Mouse (Mus musculus): ENCODE measurements at regions not wholly inside any gene's neighbourhood (a gene's known extent, or its start where the extent isn't known, plus 50 kb on each side); places are given as distances from the start of the nearest gene placed in this dataset.

GRCm38 (mm10) chr2:74199550-74199949, 288.4 kb upstream of the Atp5g3 start:
- DNase-seq (ENCODE audit: low spot score): no peak

- DNase-seq (ENCODE audit: low spot score): no peak
Measured at GRCm38 (mm10) chr2:74187963-74188790, 277.1 kb upstream of the Atp5g3 start.

GRCm38 (mm10) chr2:74178106-74178505, 267.0 kb upstream of the Atp5g3 start:
- no peak for DNase-seq (ENCODE audit: low spot score)

DNA sequence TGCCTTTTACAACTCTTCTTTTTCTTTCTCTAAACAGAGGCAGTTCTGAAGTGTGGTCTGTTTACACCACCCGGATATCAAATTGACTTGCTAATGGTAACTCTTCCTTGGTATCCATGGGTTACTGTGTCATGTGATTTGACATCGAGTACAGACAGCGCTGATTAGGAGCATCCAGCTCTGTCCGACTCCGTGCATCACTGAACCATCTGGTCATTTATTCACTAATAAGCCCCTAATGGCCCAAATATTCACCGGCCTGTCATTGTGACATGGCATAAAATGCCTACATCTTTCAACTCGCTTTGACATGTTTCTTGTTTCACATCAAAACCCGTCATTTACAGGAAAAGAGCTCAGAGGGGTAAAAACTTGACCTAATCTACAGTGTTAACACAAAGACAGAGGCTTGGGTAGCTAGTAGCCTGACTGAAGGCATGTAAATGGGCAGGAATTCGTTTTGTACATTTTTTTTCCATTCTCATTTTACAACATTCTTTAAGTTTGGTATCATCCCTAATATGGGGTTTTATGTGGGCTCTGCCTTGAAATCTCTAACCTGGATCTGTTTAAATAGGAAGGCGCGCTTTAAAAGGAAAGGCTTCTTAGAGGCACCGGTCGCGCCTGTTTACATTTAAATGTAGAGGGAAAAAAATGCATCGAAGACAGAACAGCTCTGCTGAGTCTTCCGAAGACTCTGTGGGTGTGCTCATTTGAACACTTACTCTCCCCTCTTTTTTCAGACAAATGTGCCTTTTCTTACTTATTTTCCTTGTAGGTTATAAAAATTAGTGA, 257.8 kb upstream of the Atp5g3 start:
- DNase-seq (ENCODE audit: low spot score): no peak

DNA sequence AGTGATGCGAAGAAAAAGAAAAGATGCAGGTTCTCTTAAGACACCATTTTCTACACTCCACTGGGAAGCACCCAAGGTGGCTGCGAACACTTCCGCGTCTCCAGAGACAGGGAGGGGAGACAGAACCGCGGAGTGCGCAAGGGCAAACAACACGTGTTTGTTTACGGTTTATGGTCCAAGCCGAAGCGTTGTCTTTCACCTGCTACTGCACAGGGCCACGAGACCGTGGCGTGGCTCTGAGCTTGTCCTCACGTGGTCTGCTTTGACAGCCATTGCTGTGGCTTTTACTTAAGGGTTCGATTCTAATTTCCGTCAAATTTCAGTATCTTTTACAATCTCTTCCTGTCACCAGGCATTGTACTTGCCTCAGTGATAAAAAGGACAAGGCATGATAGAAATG, 257.2 kb upstream of the Atp5g3 start:
- no peak for DNase-seq (ENCODE audit: low spot score)

DNA sequence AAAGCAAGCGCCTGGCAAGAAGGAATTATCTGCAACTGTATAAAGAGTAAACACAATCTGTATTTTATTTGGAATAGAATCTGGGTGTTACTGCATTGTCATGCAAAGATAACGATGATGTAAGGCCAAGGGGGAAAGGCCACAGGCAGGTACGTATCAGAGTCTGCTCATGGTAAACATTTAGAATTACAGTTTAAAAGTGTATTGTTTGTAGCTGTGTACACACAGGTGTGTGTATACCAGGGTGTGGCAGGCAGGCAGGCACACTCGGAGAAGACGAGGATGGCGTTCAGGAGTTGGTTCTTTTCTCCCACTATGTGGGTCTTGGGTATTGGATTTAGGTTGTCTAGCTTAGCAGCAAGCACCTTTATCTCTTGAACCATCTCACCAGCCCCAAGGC, 242.9 kb upstream of the Atp5g3 start:
- DNase-seq (ENCODE audit: low spot score): no peak

DNA sequence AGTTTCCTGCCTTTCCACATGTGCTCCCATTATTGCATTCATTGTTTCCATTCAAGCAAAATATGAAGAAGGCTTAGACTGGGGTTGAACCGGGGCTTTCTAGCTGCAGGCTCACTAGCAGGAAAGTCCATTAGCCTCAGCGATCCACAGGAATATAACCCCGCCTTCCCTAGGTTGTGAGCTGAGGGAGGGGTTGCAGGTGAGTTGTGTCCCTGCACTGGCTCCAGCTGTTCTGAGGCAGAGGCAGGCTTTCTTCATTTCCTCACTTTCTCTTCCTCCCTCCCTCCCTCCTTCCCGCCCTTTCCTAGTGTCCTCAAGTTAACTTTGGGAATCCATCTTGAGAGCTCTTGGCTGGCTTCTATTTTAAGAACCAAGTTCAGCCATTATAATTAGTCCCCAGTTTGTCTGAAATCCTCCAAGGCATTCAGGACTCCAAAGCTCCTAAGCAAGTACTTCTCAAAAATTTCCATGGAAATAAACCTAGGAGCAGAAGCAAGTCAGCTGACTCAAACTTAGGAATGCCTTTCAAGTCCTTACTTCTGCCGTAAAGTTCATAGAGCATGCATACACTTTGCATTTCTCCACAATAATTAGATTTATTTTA, 242.2 kb upstream of the Atp5g3 start:
- DNase-seq (ENCODE audit: low spot score): no peak

DNA sequence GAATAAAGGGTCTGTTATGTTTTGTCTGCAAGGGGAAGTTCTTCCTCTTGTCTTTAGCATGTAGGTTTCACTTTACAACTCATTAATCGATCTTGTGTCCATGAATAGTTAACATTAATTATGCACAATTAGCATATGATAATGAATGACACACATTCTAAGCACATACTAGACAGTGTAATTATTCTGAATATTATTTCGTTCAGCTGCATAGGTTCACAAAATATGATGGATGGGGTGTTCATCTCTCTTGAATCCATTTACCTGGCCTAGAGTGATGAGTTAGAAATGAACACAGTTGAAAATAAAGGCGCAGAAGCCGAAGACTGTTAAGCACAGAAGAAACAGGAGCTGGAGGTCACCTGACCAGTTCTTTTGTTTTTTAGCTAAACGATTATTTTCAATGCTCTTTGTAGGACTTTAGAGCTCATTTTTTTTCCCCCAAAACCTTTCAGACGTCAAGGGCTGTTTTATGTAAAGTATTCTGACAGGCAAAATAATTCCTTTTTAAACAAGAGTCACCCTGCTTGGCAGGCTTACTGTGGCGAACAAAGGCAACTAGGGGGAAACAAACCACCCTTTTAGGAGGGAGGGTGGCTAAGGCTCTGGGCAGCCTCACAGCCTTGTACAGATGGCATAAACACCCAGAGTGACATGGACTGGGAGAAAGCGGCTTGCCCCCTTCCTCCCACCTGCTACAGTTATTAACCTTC, 241.6 kb upstream of the Atp5g3 start:
- DNase-seq (ENCODE audit: low spot score): no peak

DNA sequence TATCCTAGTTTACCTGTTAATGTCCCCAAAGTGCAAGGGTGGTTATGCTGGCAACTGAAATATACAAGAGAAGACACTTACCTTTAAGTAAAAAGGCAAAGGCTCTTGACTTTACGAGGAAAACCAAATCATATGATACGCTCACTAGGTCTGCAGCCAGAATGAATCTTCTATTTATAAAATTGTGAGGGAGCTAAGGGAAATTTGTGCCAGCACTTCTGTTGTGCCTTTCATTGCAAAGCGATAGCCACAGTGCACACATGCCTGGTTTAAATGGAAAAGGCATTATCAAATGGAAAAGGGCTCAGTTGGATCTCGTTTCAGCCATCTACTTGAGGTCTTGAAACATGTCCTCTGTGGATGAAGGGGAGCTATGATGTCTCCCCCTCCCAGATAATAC, 236.1 kb upstream of the Atp5g3 start:
- no peak for DNase-seq (ENCODE audit: low spot score)

GRCm38 (mm10) chr2:74136624-74137003, 225.5 kb upstream of the Atp5g3 start:
- no peak for DNase-seq (ENCODE audit: low spot score)

GRCm38 (mm10) chr2:74135963-74136623, 225.0 kb upstream of the Atp5g3 start:
- no peak for DNase-seq (ENCODE audit: low spot score)

GRCm38 (mm10) chr2:74130141-74130588, 219.0 kb upstream of the Atp5g3 start:
- no peak for DNase-seq (ENCODE audit: low spot score)

- DNase-seq (ENCODE audit: low spot score): no peak
Measured at GRCm38 (mm10) chr2:74128782-74129538, 217.8 kb upstream of the Atp5g3 start.

GRCm38 (mm10) chr2:74127136-74127535, 216.0 kb upstream of the Atp5g3 start:
- DNase-seq (ENCODE audit: low spot score): no peak

DNA sequence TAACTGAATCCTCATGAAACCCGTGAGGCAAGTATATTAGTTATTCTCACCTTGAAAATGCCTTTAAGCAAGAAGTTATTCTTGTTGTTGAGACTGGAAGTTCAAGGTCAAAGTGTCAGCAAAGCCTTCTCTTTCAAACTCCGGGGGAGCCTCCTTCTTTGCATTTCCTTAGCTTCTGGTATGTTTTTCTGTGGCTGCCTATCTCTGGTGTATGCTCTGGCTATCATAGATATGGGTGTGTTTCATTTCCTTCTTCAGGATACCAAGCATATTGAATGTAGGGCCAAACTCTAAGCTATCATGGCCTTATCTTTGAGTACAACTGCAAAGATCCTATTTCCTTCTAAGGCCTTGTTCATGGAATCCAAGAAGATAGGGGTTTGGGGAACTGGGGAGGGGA, 213.1 kb upstream of the Atp5g3 start:
- DNase-seq (ENCODE audit: low spot score): no peak

- no peak for DNase-seq (ENCODE audit: low spot score)
Measured at GRCm38 (mm10) chr2:74123360-74124074, 212.4 kb upstream of the Atp5g3 start.

DNA sequence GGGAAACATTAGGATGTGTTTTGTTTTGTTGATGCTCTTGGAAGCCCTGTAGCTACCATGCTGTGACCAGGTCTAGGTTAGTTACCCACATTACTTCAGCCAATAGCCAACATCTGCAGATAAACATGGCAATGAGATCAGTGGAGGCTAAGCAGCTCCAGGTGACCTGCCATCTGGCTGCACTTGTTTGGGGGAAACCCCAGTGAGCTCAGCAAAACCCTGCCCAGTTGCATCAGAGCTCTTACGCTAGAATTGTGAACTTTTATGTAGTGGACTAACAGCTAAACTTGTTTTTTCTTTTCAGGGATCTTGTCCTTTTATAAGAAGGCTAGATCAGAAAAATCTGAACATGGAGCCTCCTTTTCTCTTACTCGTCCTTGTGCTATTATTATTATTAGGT, 211.8 kb upstream of the Atp5g3 start:
- DNase-seq (ENCODE audit: low spot score): no peak

DNA sequence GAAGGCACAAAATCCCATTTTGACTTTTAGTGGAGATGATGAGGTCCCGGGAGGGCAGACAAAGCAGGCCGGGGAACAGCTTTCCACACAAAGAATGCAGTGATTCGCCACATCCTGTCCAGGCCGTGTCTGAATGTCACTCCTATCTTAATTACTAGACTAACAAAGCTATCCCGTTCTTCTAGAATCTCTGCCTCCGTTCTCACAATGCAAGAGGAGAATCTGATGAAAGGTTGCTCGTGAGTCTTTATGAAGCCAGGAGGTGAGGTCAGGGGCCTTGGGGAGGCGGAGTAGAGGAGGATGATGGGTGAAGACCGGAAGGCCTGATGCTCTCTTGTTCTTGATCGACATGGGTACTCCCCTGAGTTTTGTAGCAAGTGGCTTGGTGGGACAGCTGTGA, 208.9 kb upstream of the Atp5g3 start:
- DNase-seq (ENCODE audit: low spot score): no peak

- no peak for DNase-seq (ENCODE audit: low spot score)
Measured at GRCm38 (mm10) chr2:74119167-74119937, 208.2 kb upstream of the Atp5g3 start.
